Mouse (Mus musculus): ENCODE measurements at regions not wholly inside any gene's neighbourhood (a gene's known extent, or its start where the extent isn't known, plus 50 kb on each side); places are given as distances from the start of the nearest gene placed in this dataset.

DNA sequence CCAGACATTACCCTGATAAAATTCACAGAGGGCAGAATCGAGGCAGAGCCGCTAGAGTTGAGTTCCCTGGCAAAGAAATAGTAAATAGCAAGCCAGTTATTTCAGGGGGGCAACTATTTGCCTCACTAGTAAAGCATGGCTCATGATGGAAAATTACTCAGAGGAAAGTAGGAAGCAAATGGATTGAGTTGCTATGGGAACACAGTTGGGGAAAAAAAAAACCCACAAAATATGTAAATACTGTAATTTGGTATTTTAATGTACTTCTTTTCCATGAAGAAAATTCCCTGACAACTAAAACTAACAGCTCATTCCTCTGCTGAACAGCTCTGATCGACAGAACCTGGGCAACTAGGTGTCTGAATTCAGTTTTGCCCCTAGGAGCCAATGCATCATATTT is 296.2 kb upstream of the Slc30a5 start:
- TF ChIP-seq CTCF (IDR thresholded peaks at IDR 0.05) (no peak), EP300 (IDR thresholded peaks at IDR 0.05) (no peak)
